Mouse (Mus musculus) spleen, postnatal 36 days (tissue): Measurements from ENCODE around the gene Ccdc69.
"Not testable (repeated sequence)": the region's sequence is repeated elsewhere in the genome, so short reads cannot be mapped to it uniquely, and the experiment has no call there.

Experiments used
- DNase-seq, 2 experiments: peaks; one replicate each; pipeline ENCODE4 v3.0.0; 2022; ENCODE audit warnings: low spot score in 2 of 2, mixed read lengths in 1 of 2

Gene Ccdc69

GRCm38 (mm10) chr11:55096731-55097462, 19.0 kb upstream of the Ccdc69 start:
- DNase-seq, result no peak

DNA sequence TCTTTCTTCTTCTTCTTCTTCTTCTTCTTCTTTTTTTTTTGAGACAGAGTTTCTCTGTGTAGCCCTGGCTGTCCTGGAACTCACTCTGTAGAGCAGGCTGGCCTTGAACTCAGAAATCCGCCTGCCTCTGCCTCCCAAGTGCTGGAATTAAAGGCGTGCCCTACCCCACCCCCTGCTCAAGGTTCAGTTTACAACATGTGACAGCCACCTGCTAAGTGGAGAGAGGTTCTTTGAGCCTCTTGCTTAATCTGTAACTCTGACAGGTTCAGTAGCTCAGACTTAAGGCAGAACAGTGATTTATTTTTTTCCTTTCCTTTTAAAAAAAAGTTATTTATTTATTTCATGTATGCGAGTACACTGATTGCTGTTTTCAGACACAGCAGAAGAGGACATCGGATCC, 18.4 kb upstream of the Ccdc69 start:
- DNase-seq, result not testable (repeated sequence)

- DNase-seq, result no peak
Measured at GRCm38 (mm10) chr11:55093096-55093495, 15.2 kb upstream of the Ccdc69 start.

- no peak for DNase-seq
Measured at GRCm38 (mm10) chr11:55089892-55090291, 12.0 kb upstream of the Ccdc69 start.

DNA sequence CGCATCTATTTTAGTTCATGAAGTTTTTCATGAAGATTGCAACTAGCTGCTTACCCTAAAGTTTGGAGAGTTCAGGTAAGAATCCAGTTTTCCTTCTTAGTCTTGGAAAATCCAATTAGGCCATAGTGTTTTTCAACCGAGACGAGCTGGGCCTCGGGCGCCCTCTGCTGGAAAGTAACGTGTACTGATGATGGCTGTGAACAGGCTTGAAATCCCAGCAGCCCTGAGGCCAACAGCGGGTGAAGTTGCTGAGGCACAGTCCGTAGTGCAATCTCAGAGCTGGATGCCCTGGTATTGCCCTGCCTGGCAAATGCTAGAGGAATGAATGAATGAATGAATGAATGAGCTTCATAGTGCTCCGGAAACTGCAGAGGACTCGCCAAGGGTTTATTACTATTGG, 9.1 kb upstream of the Ccdc69 start:
- DNase-seq, result peak in 1 of 2 experiments; percentile 43

- DNase-seq, result no peak
Measured at GRCm38 (mm10) chr11:55085396-55085795, 7.5 kb upstream of the Ccdc69 start.

DNA sequence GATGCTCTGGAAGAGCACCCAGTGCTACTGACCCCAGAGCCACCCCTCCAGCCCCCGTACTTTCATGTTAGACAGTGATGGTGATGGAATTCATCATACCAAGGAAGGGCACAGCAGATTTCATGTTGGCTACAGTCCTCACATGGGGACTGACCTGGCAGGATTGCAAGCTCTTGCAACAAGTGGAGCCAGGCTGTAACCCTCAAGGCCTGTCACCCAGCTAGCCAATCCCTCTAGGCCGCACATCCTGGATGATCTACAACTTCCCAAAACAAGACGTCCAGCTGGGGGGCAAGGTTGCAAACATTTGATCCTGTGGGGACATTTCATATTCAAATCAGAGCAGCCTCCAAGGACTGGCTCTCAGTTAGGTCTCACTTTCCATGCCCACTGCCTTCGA, 6.7 kb upstream of the Ccdc69 start:
- DNase-seq, result no peak

DNA sequence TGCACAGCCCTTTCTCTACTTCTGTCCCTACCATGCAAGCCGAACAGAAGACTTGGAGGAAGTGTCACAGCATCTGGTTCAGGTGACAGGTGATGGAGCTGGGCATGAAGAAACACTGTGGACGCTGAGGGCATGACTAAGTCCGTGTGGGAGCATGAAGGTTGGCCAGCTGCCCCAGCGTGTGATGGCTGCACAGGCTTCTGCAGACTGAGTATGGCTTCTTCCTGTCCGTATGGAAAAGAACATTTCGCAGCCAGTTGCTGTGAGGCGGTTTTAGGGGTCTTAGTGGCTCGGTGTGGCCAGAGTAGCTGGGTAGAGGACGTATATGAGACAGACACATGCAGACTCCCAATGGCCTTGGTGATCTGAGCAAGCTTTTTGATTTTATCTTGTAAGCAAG, 3.3 kb upstream of the Ccdc69 start:
- DNase-seq, result no peak

DNA sequence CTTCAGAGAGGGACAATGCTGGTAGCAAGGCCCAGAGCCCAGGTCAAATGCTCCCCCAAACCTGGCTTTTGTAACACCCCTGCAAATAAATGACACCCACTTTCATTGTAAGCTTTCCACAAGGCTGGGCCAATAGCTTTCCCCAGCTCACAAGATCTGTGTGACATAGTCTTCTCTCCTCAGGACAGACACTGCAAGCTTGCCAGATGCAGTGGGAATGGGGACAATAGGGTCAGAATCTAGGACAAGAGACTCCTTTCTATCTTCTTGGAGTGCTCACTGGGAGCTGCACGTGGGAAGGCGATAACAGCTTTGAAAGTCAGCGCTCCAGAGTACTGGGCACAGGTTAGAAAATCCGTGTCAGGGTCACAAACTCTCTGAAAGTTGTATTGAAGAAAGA, 1.2 kb upstream of the Ccdc69 start:
- DNase-seq, result no peak

- DNase-seq, result no peak
Measured at GRCm38 (mm10) chr11:55078502-55078901, 571 bp upstream of the Ccdc69 start.

- DNase-seq, result peak; percentile 34 to 56
Measured at GRCm38 (mm10) chr11:55076234-55076633, 1.7 kb downstream of the Ccdc69 start.

DNA sequence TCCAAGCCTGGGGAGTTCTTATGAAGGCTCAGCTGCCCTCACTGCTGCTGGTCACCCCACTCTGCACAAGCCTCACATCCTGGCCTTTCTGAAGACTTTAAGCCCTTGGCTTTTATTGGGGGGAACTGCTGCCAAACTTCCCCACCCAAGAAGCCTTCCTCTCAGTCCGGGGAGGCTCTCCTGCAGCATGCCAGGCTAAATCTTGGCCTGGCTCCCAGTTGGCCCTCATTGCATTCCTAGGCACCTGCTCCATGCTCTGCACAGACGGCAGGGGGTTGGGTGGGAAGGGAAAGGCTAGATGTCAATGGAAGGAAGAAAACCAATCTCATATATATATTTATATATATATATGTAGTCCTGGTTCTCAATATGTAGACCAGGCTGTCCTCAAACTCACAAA, 2.3 kb downstream of the Ccdc69 start:
- no peak for DNase-seq

DNA sequence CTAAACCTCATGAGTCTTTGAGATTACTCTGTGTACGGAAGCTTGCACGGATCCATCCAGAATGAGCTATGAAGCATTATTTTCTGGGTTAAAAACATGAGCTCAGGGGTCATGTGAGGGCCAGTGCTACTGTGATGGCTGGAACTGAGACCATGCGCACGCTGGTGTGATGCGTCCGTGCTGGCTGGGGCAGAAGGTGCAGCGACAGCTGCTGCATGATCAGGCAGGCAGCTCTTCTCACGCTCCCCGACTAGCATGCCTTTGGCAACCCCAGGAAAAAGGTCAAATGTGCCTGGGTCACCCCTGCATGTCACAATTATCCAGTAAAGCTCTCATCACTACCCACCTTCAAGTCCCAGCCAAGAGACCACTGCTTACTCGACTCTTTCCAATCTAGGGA, 4.7 kb downstream of the Ccdc69 start:
- DNase-seq, result no peak

DNA sequence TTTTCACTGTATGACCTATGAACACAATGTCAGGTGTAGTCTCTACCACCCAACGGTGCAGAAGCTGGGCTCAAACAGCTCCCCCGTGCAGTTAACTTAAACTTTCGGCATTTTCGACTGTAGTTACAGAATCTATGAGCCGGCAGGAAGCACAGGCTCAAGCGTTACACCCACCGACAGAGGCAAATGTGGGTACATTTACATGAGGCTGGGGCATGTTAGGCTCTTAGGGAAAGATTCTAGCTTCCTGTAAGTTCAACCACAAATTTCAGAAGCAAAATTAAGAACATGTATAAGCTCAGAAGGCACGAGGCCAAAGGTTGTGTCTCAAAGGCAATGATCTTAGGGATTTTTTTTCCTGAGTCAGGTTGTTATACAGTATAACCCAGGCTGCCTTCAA, 5.5 kb downstream of the Ccdc69 start:
- DNase-seq, result peak; percentile 72 to 74

- DNase-seq, result no peak
Measured at GRCm38 (mm10) chr11:55071344-55071743, 6.6 kb downstream of the Ccdc69 start.

GRCm38 (mm10) chr11:55069023-55069422, 8.9 kb downstream of the Ccdc69 start:
- no peak for DNase-seq

DNA sequence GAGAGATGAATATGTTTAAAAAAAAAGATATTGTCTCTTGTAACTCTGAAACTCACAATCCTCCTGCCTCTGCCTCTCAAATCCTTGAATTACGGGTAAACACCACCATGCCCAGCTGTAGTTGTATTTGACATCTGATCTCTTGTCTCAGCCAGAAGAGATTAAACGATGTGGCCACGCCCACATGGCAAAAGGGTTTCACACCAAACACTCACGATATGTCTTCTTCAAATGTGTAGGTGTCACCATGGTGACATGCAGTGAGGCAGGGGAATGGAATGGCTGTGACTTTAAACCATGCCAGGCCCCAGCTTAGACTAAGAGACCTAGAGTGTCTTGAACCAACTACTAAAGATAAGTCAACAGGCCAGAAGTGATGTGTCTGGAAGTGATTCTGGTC, 11.0 kb downstream of the Ccdc69 start:
- no peak for DNase-seq

DNA sequence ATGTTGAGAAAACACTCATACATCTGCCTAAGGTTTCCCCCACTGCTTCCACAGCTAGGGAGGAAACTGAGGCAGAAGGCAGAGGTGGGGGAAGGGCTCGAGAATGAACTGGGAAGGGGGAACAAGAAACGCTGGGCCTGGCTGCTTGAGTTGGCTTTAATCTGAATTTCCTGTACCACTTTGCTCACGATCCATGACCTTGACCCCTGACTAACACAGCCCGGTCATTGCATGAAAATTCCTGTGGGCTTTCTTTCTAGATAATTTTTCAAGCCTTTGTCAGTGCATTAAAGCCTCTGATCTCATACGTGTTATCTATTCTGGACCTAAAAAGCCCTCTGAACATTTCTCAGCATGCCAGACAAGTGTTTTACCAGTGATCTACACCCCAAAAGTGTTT, 15.1 kb downstream of the Ccdc69 start:
- no peak for DNase-seq

- no peak for DNase-seq
Measured at GRCm38 (mm10) chr11:55060802-55061201, 17.1 kb downstream of the Ccdc69 start.

GRCm38 (mm10) chr11:55057511-55057910, 20.4 kb downstream of the Ccdc69 start:
- no peak for DNase-seq

DNA sequence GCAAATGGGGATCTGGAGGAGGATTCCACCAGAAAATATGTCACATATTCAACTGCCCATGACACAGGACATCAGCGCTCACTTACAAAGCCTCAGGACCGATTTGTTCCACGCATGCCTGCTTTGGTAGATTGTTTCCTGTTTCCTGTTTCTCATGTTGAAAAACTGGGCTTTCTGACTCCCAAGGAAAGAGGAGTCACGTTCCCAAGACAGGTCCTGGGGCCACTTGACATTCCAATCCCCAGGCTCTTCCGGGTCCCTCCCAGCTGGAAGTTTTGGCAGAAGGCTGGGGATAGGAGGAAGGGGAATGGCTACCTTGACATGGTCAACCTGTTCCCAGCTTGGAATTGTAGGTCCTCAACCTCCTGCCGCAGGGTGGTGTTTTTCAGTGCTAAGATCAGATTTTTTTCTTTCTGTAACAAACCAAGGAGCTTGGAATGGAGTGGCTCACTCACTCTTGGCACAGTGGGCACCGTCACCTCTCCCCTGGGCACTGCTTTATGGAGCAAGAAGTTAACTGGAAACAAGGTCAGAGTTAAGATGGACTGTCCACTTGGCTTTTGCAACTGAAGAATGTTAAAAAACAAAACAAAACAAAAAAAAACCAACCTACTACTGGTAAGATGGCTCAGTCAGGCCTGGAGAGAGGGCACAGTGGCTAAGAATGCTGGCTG, 27.0 kb downstream of the Ccdc69 start:
- DNase-seq, result no peak

DNA sequence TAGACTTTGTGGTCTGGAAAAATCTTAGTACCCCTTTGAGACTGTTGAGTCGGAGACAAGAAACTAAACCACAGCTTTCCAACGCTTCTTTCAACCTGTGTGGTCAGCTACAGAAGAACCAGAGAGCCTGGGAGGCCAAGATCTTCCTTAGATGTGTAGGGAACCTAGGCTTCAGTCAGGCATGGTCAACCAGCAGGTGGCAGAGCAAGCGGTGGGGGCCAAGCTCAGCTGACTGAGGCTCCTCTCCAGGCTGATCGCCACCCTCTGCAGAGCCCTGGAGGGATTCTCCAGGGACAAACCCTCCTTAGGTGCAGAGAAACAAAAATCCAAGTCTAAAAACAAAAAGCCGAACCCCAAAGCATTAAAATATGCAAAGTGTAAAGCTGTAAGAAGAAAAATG, 31.3 kb downstream of the Ccdc69 start:
- peak; percentile 57 to 60 for DNase-seq

GRCm38 (mm10) chr11:55041348-55041747, 36.6 kb downstream of the Ccdc69 start:
- DNase-seq, result no peak

DNA sequence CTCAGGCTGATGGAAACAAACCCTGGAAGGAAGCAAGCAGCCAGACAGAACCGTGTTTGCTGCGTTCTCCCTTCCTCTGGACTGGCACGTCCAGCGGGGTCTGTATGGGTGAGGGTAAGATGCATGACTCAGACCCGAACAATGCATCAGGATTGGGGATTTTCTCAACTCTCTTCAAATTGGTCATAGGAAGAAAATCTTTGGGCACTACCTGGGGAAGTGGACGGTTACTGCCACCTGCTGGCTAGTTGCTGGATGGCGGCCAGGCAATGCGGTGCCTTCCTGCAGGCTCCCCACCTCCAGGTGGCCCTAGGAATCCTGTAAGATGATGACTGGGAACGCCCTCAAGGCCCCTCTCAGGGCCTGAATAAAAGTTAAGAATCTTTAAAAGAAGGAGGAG, 38.3 kb downstream of the Ccdc69 start:
- DNase-seq, result peak; percentile 67 to 70
